Mouse (Mus musculus): ENCODE results near the gene Abca3.

DNA sequence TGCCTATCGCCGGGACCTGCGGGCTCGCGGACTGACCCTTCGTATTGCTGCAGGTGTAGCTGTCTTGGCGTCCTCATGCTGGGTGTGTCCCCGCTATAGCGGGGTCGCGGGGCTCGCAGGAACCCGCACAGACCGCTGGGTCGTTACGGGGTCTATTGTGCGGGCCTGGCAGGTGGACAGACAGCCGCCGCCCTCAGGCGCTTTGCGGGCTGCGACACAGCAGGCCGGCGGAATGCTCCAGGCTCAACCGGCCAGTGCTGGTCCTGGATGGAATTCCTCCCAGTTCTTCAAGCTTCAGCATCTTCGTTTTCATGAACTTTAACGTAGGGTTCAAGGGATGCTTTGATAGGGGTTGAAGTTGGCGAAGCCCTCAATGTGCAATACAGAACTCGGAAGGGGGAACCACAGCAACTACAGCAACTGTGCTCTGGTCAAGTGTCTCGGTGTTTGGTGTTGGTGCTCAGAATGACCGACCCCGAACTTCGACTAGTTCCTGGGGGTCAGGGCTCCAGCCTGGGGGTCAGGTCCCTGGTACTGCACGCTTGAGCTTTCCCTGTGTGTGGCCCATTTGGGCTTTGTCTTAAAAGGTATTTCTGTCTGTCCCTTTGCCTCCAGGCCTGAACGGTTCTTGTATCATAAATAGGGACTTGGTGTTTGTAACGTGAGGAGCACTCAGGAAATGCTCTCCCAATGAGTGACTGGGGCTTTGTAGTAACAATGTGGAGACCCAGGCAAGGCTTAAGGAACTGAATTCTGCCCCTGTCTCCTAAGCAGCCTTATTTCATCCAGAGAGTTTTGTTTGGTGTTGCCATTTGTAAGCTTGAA is 832 bp downstream of the Abca3 start:
- TF ChIP-seq POLR2A (IDR thresholded peaks at IDR 0.05; ENCODE audit: low read depth, low read length): no peak
- no peak for TF ChIP-seq CTCF (IDR thresholded peaks at IDR 0.05; ENCODE audit: extremely low read depth, insufficient read depth, insufficient read length, insufficient replicate concordance)
